Mouse (Mus musculus): ENCODE measurements around the gene Xaf1. TPM values are rescaled to one million over a fixed set of nuclear protein-coding genes. Genes with fewer than 3 reads are reported as not detected.

Gene Xaf1
- polyA plus RNA-seq, 1 experiment from 2014 or later: 56.1 TPM

DNA sequence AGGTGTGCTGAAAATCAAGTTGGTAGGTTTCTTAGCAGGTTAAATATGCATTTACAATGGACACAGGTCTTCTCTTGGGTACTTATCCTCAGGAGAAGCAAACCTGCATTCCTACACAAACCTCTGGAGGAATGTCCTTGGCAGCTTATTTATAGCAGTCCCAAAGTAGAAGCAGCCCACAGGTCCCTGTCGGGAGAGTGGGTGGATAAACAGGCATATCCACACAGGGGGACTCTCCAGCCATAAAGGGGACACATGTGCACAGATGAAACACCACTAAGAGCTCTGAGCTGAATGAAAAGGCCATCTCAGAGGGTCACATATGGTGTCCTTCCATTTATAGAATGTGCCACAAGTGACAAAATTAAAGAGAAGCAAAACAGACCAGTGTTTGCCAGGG is 29.7 kb upstream of the Xaf1 start:
- ATAC-seq: no peak
- Histone ChIP-seq H3K9ac (ENCODE audit: low read depth, low read length) (no peak overlapping the region), H3K4me3 (ENCODE audit: low read depth, low read length) (no peak overlapping the region), H3K4me2 (replicated peaks; ENCODE audit: low read depth) (no peak overlapping the region), H3K27ac (ENCODE audit: low read depth, low read length) (no peak overlapping the region), H3K36me3 (ENCODE audit: control insufficient read depth, insufficient read depth) (no peaks in the 10 kb centered on the region), H3K9me3 (ENCODE audit: control insufficient read depth) (no peaks in the 10 kb centered on the region), H3K4me1 (replicated peaks; ENCODE audit: control insufficient read depth, insufficient read depth, low read length) (no peaks in the 10 kb centered on the region), H3K27me3 (replicated peaks; ENCODE audit: control insufficient read depth, insufficient read depth, low read length) (no peaks in the 10 kb centered on the region)
- 34% methylated on average over 1 of the region's 1 CpGs for WGBS
- TF ChIP-seq CTCF (IDR thresholded peaks at IDR 0.05; ENCODE audit: low read depth): no peak

GRCm38 (mm10) chr11:72273341-72273740 is 28.1 kb upstream of the Xaf1 start:
- H3K4me3 ChIP-seq (ENCODE audit: low read depth, low read length): no peak overlapping the region
- no peak for ATAC-seq
- no peaks in the 10 kb centered on the region for H3K4me1 ChIP-seq (replicated peaks; ENCODE audit: control insufficient read depth, insufficient read depth, low read length)
- no peak overlapping the region for H3K4me2 ChIP-seq (replicated peaks; ENCODE audit: low read depth)
- 57% methylated on average over 3 of the region's 3 CpGs for WGBS
- no peaks in the 10 kb centered on the region for H3K36me3 ChIP-seq (ENCODE audit: control insufficient read depth, insufficient read depth)
- H3K27ac ChIP-seq (ENCODE audit: low read depth, low read length): no peak overlapping the region
- no peaks in the 10 kb centered on the region for H3K9me3 ChIP-seq (ENCODE audit: control insufficient read depth)
- H3K27me3 ChIP-seq (replicated peaks; ENCODE audit: control insufficient read depth, insufficient read depth, low read length): no peaks in the 10 kb centered on the region
- TF ChIP-seq CTCF (IDR thresholded peaks at IDR 0.05; ENCODE audit: low read depth): no peak
- no peak overlapping the region for H3K9ac ChIP-seq (ENCODE audit: low read depth, low read length)

DNA sequence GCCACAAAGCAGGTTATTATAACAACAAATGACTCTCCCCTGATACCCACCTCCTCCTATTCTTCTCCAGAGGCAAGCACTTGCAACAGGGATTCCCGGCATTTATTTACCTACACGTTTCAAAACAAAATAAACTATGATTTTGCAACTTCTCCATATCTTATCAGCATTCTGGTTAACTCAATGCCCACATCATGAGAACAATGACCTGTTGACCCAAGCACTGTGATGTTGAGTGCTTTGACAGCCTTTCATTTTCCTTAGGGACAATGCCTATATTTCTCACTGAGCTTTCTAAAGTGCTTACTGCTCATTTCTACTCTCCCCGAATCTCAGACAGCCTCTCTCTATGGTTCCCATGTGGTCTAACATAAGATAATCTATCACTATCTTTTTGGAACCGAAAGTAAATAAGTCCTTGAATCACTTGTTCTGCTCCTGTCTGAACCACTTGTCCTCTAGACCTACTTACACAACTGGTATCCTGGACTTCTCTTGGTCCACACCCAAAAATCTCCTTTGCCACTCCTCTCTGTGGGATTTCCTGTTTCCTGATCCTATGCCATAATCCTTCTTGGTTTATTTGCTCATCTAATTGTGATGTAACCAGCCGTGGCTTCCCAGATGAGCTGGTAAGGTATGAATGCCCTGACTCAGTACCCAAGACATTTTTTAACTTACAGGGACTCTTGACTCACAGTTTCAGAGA is 20.1 kb upstream of the Xaf1 start:
- no peak for TF ChIP-seq CTCF (IDR thresholded peaks at IDR 0.05; ENCODE audit: low read depth)
- H3K9ac ChIP-seq (ENCODE audit: low read depth, low read length): no peak overlapping the region
- no peak for ATAC-seq
- no peaks in the 10 kb centered on the region for H3K36me3 ChIP-seq (ENCODE audit: control insufficient read depth, insufficient read depth)
- H3K9me3 ChIP-seq (ENCODE audit: control insufficient read depth): no peaks in the 10 kb centered on the region
- no peak overlapping the region for H3K4me3 ChIP-seq (ENCODE audit: low read depth, low read length)
- no peaks in the 10 kb centered on the region for H3K27me3 ChIP-seq (replicated peaks; ENCODE audit: control insufficient read depth, insufficient read depth, low read length)
- H3K4me1 ChIP-seq (replicated peaks; ENCODE audit: control insufficient read depth, insufficient read depth, low read length): no peaks in the 10 kb centered on the region; the same call in 1 of the 2 replicates
- H3K4me2 ChIP-seq (replicated peaks; ENCODE audit: low read depth): no peak overlapping the region
- 71% methylated on average over 5 of the region's 5 CpGs for WGBS
- no peak overlapping the region for H3K27ac ChIP-seq (ENCODE audit: low read depth, low read length)

- Histone ChIP-seq H3K27me3 (replicated peaks; ENCODE audit: control insufficient read depth, insufficient read depth, low read length) (no peaks in the 10 kb centered on the region), H3K9me3 (ENCODE audit: control insufficient read depth) (no peaks in the 10 kb centered on the region), H3K27ac (ENCODE audit: low read depth, low read length) (no peak overlapping the region), H3K36me3 (ENCODE audit: control insufficient read depth, insufficient read depth) (no peaks in the 10 kb centered on the region), H3K4me1 (replicated peaks; ENCODE audit: control insufficient read depth, insufficient read depth, low read length) (no peaks in the 10 kb centered on the region; the same call in 1 of the 2 replicates), H3K4me3 (ENCODE audit: low read depth, low read length) (no peak overlapping the region), H3K4me2 (replicated peaks; ENCODE audit: low read depth) (no peak overlapping the region), H3K9ac (ENCODE audit: low read depth, low read length) (no peak overlapping the region)
- no peak for ATAC-seq
- TF ChIP-seq CTCF (IDR thresholded peaks at IDR 0.05; ENCODE audit: low read depth): no peak
- WGBS: 55% methylated on average over 5 of the region's 5 CpGs
Observed at GRCm38 (mm10) chr11:72281852-72282400, 19.5 kb upstream of the Xaf1 start.

- ATAC-seq: no peak
- WGBS: 88% methylated on average over 16 of the region's 16 CpGs
- Histone ChIP-seq H3K4me1 (replicated peaks; ENCODE audit: control insufficient read depth, insufficient read depth, low read length) (no peaks in the 10 kb centered on the region; the same call in 1 of the 2 replicates), H3K27me3 (replicated peaks; ENCODE audit: control insufficient read depth, insufficient read depth, low read length) (no peaks in the 10 kb centered on the region), H3K36me3 (ENCODE audit: control insufficient read depth, insufficient read depth) (no peaks in the 10 kb centered on the region), H3K9ac (ENCODE audit: low read depth, low read length) (no peak overlapping the region), H3K9me3 (ENCODE audit: control insufficient read depth) (no peaks in the 10 kb centered on the region), H3K4me2 (replicated peaks; ENCODE audit: low read depth) (no peak overlapping the region), H3K4me3 (ENCODE audit: low read depth, low read length) (no peak overlapping the region), H3K27ac (ENCODE audit: low read depth, low read length) (no peak overlapping the region)
- TF ChIP-seq CTCF (IDR thresholded peaks at IDR 0.05; ENCODE audit: low read depth): no peak
Observed at GRCm38 (mm10) chr11:72283486-72284224, 17.8 kb upstream of the Xaf1 start.

GRCm38 (mm10) chr11:72284532-72285182 is 16.8 kb upstream of the Xaf1 start:
- Histone ChIP-seq H3K9me3 (ENCODE audit: control insufficient read depth) (no peaks in the 10 kb centered on the region), H3K4me1 (replicated peaks; ENCODE audit: control insufficient read depth, insufficient read depth, low read length) (no peaks in the 10 kb centered on the region; the same call in 1 of the 2 replicates), H3K27me3 (replicated peaks; ENCODE audit: control insufficient read depth, insufficient read depth, low read length) (no peaks in the 10 kb centered on the region), H3K27ac (ENCODE audit: low read depth, low read length) (no peak overlapping the region), H3K4me2 (replicated peaks; ENCODE audit: low read depth) (no peak overlapping the region), H3K4me3 (ENCODE audit: low read depth, low read length) (no peak overlapping the region), H3K36me3 (ENCODE audit: control insufficient read depth, insufficient read depth) (no peaks in the 10 kb centered on the region), H3K9ac (ENCODE audit: low read depth, low read length) (no peak overlapping the region)
- no peak for TF ChIP-seq CTCF (IDR thresholded peaks at IDR 0.05; ENCODE audit: low read depth)
- 85% methylated on average over 14 of the region's 14 CpGs for WGBS
- ATAC-seq: no peak
